Mouse (Mus musculus): Measurements from ENCODE around the gene Spata17.

Spata17 gene

DNA sequence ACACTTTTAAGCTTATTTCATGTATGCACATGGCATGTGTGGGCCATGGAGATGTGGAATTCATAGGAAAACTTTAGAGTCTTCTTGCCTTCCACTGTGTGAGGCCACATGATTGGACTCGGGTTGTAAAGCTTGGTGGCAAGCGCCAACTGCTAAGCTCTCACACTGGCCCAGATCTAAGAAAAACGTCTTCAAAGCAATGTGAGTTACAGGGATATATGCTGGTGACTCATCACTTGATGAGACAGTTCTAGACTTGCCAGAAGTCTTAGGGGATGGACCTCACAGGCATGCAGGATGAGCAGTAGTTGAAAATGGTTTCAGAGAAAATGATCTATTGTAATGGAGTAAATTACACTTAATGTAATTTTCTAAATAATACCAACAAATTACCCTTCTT is 114.6 kb downstream of the Spata17 start:
- in situ Hi-C loops (cut with MboI; ENCODE audit: unreplicated experiment in 2 of 2), result no loop called here

- in situ Hi-C loops (cut with MboI; ENCODE audit: unreplicated experiment in 2 of 2), result no loop called here
These were observed 117.0 kb downstream of the Spata17 start for GRCm38 (mm10) chr1:187098285-187098684.

- in situ Hi-C loops (cut with MboI; ENCODE audit: unreplicated experiment in 2 of 2), result no loop called here
These were observed 122.7 kb downstream of the Spata17 start for GRCm38 (mm10) chr1:187092546-187092945.

DNA sequence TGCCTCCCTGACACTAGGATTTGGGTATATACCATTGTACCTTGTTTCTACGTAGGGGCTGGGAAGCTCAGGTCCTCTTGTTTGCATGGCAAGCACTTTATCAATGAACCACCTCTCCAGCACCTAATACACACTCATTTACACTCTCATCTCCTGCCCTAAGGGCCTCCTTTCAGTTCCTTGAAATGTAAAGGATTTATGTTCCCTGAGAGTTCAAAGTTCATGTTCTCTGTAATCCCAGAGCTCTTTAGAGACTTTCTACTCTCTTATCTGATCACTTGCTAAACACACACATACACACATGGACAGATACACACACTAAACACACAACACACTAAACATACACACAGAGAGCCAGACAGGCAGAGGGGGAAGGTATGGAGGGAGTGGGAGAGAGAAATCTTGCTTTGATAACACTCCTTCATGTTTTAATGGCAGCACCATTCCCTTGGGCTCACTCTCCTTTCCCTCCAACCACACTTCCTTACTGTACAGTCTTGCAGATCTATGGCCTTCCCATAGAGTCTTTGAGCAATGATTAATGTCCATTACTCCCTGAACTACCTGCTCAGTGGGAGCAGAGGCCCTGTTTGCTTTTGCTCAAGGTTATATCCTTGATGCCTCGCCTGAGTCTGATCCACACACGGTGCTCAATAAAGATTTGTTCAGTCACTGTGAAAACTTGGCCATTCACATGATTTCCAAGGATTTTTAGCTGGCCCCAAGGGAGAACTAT is 126.4 kb downstream of the Spata17 start:
- in situ Hi-C loops (cut with MboI; ENCODE audit: unreplicated experiment in 2 of 2), result no loop called here

- in situ Hi-C loops (cut with MboI; ENCODE audit: unreplicated experiment in 2 of 2), result no loop called here
These were observed 129.2 kb downstream of the Spata17 start for GRCm38 (mm10) chr1:187086027-187086426.

DNA sequence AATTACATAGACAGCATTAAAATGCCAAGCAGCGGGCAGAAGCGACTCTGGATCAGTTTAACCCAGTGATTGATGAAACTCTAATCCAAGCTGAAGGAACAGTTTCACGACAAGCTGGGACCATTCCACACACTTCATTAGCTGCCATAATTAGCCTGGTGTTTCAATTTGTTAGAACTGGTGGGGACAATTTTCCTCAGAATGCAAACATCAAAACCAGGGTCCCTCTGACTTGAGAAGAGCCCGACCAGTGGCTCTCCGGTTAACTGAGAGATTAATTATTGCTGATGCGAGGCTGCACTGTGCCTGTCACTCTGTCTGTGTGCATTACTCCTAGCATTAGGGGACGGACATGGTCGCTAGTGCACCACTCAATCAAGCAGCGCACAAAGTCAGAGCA is 137.9 kb downstream of the Spata17 start:
- in situ Hi-C loops (cut with MboI; ENCODE audit: unreplicated experiment in 2 of 2), result no loop called here

GRCm38 (mm10) chr1:187077043-187077334 is 138.3 kb downstream of the Spata17 start:
- in situ Hi-C loops (cut with MboI; ENCODE audit: unreplicated experiment in 2 of 2), result no loop called here

DNA sequence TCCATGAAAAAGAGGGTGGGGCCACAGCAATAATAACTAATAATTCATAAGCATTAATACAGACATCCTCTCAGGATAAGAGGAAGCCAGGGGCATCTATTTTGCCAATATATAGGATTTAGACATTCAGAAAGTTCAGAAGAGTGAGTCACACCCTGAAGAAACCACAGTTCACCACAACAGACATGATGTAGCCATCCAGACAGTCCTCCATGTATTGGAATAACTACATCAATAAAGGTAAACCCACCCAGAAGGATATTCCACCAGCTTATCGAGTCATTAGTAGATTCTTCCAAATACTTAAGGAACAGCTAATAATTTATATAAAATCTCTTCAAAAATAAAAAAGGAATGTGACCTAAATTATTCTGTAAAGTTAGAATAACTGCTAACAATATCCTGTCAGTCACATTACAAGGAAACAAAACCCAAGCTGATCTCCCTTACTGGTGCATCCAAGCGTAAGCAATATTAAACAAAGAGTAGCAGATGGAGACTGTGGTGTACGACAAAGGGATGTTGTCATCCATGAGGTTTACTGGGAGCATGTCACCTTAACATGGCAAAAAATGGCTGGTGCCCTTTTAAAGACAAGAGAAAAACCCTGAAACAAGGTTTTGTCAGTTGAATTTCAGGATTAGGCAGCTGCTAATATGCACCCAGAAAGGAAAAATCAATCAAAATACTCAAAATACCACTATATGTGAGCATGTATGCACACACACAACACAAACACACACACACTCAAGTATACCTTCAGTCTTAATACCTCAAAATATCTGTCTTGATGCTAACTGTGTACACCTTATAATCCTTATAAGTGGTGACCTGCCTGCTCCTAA is 138.8 kb downstream of the Spata17 start:
- in situ Hi-C loops (cut with MboI; ENCODE audit: unreplicated experiment in 2 of 2), result no loop called here

DNA sequence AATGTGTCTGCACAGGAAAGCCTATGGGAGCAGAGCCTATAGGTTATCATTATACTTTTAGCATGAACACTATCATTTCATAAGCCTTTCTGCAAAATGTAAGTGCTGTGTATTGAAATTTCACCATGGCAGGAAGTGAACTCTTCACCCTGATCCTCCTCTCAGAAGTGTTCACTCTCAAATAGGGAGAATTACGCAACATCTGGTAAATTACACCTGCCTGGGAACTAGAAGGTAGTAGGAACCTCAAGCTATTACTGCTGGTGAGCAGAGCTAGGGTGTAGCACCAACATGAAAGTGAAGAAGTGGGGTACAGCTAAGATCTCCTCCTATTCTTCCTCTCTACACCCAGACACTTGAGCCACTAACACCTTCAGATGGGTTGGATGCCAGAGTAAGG is 155.4 kb downstream of the Spata17 start:
- in situ Hi-C loops (cut with MboI; ENCODE audit: unreplicated experiment in 2 of 2), result no loop called here

DNA sequence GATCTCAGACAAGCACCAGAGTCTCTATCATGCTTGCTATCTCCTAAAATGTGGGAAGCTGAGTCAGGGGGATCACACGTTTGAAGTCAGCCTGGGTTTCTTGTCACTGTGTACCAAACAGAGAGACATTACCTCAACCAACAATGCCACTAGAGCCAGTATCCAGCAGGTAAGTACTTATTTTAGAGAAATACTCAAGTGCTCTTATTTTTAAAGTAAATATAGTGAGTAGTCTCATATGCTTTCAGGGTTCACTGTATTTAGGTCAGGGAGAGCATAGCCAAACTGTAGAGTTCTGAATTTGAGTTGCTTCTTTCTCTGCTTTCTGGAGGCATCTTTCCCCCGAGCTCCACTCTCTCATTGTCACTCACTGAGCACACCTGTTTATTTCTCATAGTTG is 160.9 kb downstream of the Spata17 start:
- in situ Hi-C loops (cut with MboI; ENCODE audit: unreplicated experiment in 2 of 2), result no loop called here

DNA sequence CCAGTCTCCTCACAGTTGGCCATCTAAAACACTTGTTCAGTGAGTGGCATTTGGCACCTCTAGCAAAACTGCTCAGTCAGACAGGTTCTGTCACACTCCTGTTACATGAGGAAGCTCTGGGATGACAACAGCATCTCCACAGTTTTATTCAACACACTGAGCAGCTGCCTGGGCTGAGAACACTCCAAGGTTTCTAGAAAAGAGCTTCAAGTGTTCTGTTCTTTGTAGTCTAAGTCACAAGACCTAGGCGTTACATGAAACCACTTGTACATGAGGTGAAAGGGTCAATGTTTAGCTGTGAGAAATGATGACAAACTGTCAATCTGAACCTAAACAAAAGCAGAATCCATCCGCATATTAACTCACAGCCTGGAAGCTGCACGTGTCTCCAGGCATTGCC is 161.4 kb downstream of the Spata17 start:
- in situ Hi-C loops (cut with MboI; ENCODE audit: unreplicated experiment in 2 of 2), result no loop called here

GRCm38 (mm10) chr1:187052532-187052931 is 162.7 kb downstream of the Spata17 start:
- in situ Hi-C loops (cut with MboI; ENCODE audit: unreplicated experiment in 2 of 2), result no loop called here

DNA sequence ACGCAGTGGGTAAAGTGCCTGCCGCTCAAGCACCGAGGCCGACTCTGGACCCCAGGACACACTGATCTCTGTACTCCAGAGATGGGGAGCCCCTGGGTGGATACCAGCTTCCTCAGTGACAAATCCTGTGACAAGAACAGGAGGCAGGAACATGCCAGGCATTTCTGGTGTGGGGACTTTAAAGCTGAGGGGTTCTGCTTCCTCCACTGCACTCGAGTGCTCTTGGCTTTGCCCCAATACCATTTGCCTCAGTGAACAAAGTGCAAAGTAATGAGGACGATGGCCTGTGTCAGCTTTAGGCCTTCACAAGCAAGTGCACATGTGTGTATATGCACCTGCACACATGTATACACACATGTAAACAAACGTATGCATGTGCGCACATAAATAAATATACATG is 164.0 kb downstream of the Spata17 start:
- in situ Hi-C loops (cut with MboI; ENCODE audit: unreplicated experiment in 2 of 2), result no loop called here

DNA sequence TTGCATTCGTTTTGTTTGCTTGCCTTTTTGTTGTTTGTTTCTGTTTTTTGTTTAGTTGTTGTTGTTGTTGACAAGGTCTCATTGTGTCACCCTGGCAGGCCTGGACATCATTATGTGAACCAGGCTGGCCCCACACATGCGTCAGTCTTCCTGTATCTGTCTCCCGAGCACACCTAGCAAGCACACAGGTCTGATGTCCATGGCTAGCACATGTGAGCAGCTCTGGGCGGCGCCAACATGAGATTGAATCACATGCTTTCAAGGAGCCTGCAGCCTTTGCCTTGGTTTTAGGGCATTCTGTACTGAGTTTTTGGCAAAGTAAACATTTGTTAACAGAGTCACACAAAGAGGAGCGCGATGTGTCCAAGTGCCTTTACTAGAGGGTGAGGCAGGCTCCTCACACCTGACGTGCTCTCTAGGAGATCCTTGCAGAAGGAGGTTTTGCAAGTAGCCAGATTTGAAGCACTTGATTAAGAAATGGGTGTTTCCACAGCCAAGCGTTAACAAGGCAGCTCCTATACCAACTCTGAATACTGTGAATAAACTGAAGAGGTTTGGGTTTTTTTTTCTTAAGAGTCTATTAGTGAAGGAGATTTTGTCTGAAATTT is 166.5 kb downstream of the Spata17 start:
- in situ Hi-C loops (cut with MboI; ENCODE audit: unreplicated experiment in 2 of 2), result no loop called here

GRCm38 (mm10) chr1:187044726-187045125 is 170.5 kb downstream of the Spata17 start:
- in situ Hi-C loops (cut with MboI; ENCODE audit: unreplicated experiment in 2 of 2), result no loop called here

DNA sequence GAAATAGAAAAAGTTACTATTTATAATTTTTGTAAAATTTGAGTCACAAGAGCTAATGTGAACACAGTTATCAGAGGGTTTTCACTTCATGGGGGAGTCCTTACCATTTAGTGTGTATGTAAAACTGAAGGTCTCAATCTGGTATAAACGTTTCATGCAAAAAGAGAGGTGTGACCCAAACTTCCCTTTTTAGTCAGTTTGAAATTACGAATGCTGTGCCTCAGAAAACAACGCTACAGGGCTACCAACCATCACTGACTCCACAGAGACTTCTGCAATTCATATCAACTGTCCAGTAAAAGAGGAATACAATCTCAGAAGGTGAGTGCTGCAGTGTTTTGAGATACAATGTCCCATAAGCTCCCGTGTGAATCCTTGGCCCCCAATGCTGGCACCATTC is 175.5 kb downstream of the Spata17 start:
- in situ Hi-C loops (cut with MboI; ENCODE audit: unreplicated experiment in 2 of 2), result no loop called here

GRCm38 (mm10) chr1:187035785-187036184 is 179.5 kb downstream of the Spata17 start:
- in situ Hi-C loops (cut with MboI; ENCODE audit: unreplicated experiment in 2 of 2), result no loop called here

DNA sequence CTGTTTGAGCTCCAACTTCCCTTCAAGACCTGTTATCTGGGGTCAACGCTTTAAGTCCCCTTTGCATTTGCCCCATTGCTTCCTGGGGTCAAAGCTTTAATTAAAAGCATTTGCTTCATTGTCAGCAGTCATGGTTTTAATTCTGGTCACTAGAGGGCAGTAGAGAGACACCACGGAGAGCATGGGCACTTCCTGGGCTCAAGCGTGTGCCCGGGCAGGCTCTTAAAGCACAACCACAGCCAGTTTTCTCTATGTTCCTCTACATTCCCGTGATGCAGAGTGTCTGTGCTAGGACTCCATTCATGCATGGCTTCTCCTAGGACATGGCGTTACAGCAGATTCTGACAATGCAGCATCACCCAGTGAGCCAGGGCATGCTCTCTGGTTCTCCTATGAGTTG is 183.5 kb downstream of the Spata17 start:
- in situ Hi-C loops (cut with MboI; ENCODE audit: unreplicated experiment in 2 of 2), result no loop called here

- in situ Hi-C loops (cut with MboI; ENCODE audit: unreplicated experiment in 2 of 2), result no loop called here
These were observed 186.4 kb downstream of the Spata17 start for GRCm38 (mm10) chr1:187028841-187029240.

GRCm38 (mm10) chr1:187020011-187020410 is 195.3 kb downstream of the Spata17 start:
- in situ Hi-C loops (cut with MboI; ENCODE audit: unreplicated experiment in 2 of 2), result no loop called here

- in situ Hi-C loops (cut with MboI; ENCODE audit: unreplicated experiment in 2 of 2), result no loop called here
These were observed 199.1 kb downstream of the Spata17 start for GRCm38 (mm10) chr1:187016116-187016515.

- in situ Hi-C loops (cut with MboI; ENCODE audit: unreplicated experiment in 2 of 2), result no loop called here
These were observed 199.6 kb downstream of the Spata17 start for GRCm38 (mm10) chr1:187015673-187016072.
